Mouse (Mus musculus) embryonic facial prominence, embryonic 11.5 days (tissue): ENCODE data around the gene Gm29666. TPM values are rescaled to one million over a fixed set of nuclear protein-coding genes. Genes with fewer than 3 reads are reported as not detected.
A peak's percentile ranks its signal among the peaks of the same experiment; 100 is the strongest.

Source experiments
- ATAC-seq: fragments of 200-750 bp; cut with Nextera tagmentation; replicated peaks from 2 replicates; pipeline ENCODE4 v1.8.0; 2017; ENCODE audit warnings: low read depth; ENCODE audit not compliant: insufficient number of reproducible peaks, low FRiP score, low TSS enrichment
- DNase-seq: peaks from one replicate; pipeline ENCODE4 v3.0.0-alpha.2; 2015; ENCODE audit warnings: low spot score
- H3K27ac ChIP-seq: fragments of 300-500 bp; sonication (generic); replicated peaks from 2 replicates; pipeline ENCODE4 v1.5.1; 2014; ENCODE audit warnings: mild to moderate bottlenecking, low read depth, low read length, control low read depth
- H3K27me3 ChIP-seq: fragments of 300-500 bp; sonication (generic); 2 replicates; pipeline ENCODE4 v1.6.1; 2014; ENCODE audit warnings: mild to moderate bottlenecking, low read length, moderate library complexity, mixed read lengths; ENCODE audit not compliant: control insufficient read depth, insufficient read depth
- H3K36me3 ChIP-seq: fragments of 300-500 bp; sonication (generic); replicated peaks from 2 replicates; pipeline ENCODE4 v1.6.1; 2014; ENCODE audit warnings: low read depth, mild to moderate bottlenecking, low read length, moderate library complexity, mixed read lengths; ENCODE audit not compliant: control insufficient read depth, insufficient read depth
- H3K4me1 ChIP-seq: fragments of 300-500 bp; sonication (generic); 2 replicates; pipeline ENCODE4 v1.6.1; 2014; ENCODE audit warnings: low read length, mixed read lengths; ENCODE audit not compliant: control insufficient read depth, insufficient read depth
- H3K4me2 ChIP-seq: fragments of 300-500 bp; sonication (generic); 2 replicates; pipeline ENCODE4 v1.6.1; 2014; ENCODE audit warnings: low read depth, mild to moderate bottlenecking, control low read depth, low read length, moderate library complexity
- H3K4me3 ChIP-seq: fragments of 300-500 bp; sonication (generic); 2 replicates; pipeline ENCODE4 v1.5.1; 2014; ENCODE audit warnings: low read depth, low read length, control low read depth
- H3K9ac ChIP-seq: fragments of 300-500 bp; sonication (generic); replicated peaks from 2 replicates; pipeline ENCODE4 v1.6.1; 2014; ENCODE audit warnings: mild to moderate bottlenecking, control low read depth, low read length
- H3K9me3 ChIP-seq: fragments of 300-500 bp; sonication (generic); replicated peaks from 2 replicates; pipeline ENCODE4 v1.6.1; 2016; ENCODE audit warnings: mild to moderate bottlenecking, low read length, inconsistent platforms, mixed read lengths; ENCODE audit not compliant: control insufficient read depth
- WGBS: fragments of 180-500 bp; shearing (Covaris S2); extraction: QIAGEN DNeasy Blood & Tissue Kit; methylation state at CpG from one replicate; pipeline ENCODE4 v1.1.7; 2014; 5-methylcytosine and 5-hydroxymethylcytosine counted together
- polyA plus RNA-seq: library from polyadenylated mRNA; unstranded; fragments of >200 nt; fragmentation: Nextera tagmentation; extraction: Ambion mirVana; gene quantifications from 2 replicates; pipeline ENCODE4 v1.2.1, GENCODE M21; 2014

Gene Gm29666
- polyA plus RNA-seq, 1 experiment from 2014 or later = 0.52 TPM

- no peaks in the 10 kb centered on the region; the same call in 1 of the 2 replicates for H3K36me3 ChIP-seq
- H3K9me3 ChIP-seq = no peaks in the 10 kb centered on the region
- H3K4me2 ChIP-seq = no peak overlapping the region
- no peaks in the 10 kb centered on the region for H3K4me1 ChIP-seq
- H3K27me3 ChIP-seq = no peaks in the 10 kb centered on the region
- no peak overlapping the region for H3K27ac ChIP-seq
- no peak overlapping the region for H3K4me3 ChIP-seq
- ATAC-seq = no peak; the same call in 1 of the 2 replicates
- 63% methylated on average over 3 of the region's 3 CpGs for WGBS
- H3K9ac ChIP-seq = no peak overlapping the region
- peak; percentile 27 for DNase-seq
These were observed 38.0 kb upstream of the Gm29666 start for GRCm38 (mm10) chr15:84957851-84958250.

DNA sequence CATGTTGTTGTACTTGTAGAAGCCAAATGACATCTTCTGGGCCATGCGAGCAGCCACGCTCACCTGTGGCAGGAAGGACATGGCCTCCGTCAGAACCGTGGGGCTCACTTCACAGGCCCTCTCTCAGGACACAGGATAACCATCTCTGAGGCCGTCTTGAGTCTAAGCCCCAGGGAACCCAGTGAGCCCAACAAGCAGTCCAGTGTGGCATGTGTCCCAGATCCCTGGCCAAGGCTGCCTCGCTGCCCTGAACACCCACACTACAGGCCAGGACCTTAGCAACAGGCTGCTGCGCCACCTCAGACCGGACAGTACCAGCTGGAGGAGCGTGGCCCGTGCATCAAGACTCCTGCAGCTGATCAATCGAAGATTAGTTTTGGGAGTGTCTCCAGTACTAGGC lies 33.4 kb upstream of the Gm29666 start:
- Histone ChIP-seq H3K27me3 (no peaks in the 10 kb centered on the region), H3K9me3 (no peaks in the 10 kb centered on the region), H3K4me2 (no peak overlapping the region), H3K4me1 (no peaks in the 10 kb centered on the region), H3K36me3 (no peaks in the 10 kb centered on the region; the same call in 1 of the 2 replicates), H3K27ac (no peak overlapping the region), H3K9ac (no peak overlapping the region), H3K4me3 (no peak overlapping the region)
- 91% methylated on average over 11 of the region's 11 CpGs for WGBS
- ATAC-seq (no peak), DNase-seq (no peak)

DNA sequence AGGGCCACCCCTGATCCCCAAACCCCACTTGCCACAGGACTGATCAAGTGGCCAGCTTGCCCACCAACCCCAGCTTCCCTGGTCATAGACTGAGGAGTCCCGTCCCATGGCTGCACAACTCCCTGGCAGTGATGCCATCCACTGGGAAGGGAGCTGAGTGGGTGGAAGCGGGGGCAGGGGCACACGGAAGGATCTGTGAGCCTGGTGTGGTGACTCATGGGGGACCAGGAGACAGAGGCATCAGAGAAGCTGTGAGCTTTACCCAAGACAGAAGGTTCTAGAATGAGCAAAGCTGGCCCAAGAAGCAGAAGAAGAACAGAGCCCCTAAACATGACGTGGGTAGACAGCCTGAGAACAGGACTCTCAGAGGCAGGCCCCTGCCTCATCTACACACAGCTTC lies 30.2 kb upstream of the Gm29666 start:
- no peaks in the 10 kb centered on the region for H3K4me1 ChIP-seq
- no peak for ATAC-seq
- 92% methylated on average over 4 of the region's 4 CpGs for WGBS
- no peaks in the 10 kb centered on the region for H3K27me3 ChIP-seq
- no peaks in the 10 kb centered on the region for H3K9me3 ChIP-seq
- H3K9ac ChIP-seq = no peak overlapping the region
- H3K4me3 ChIP-seq = no peak overlapping the region
- no peak overlapping the region for H3K27ac ChIP-seq
- DNase-seq = no peak
- H3K4me2 ChIP-seq = no peak overlapping the region
- H3K36me3 ChIP-seq = no peaks in the 10 kb centered on the region; the same call in 1 of the 2 replicates

DNA sequence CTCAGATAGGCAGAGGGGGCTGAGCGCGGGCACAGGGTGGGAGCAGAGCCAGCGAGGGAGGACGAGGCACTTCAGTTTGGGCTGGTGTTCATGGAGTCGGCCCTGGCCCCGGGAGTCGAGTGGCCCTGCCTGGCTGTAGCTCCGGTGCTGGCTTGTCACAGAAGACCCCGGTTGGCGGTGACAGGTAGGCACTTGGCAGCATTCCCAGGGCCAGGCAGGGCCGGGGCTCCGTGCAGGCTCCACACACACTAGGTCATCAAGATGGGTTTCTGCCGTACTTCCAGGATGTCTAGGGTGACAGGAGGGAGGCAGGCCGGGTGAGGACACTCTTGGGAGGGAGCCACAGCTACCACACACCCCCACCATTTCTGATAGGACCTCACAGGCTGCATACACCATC lies 29.2 kb upstream of the Gm29666 start:
- DNase-seq (no peak), ATAC-seq (no peak)
- H3K4me3 ChIP-seq = no peak overlapping the region
- 89% methylated on average over 14 of the region's 14 CpGs for WGBS
- no peaks in the 10 kb centered on the region for H3K4me1 ChIP-seq
- no peaks in the 10 kb centered on the region for H3K9me3 ChIP-seq
- H3K27me3 ChIP-seq = no peaks in the 10 kb centered on the region
- H3K4me2 ChIP-seq = no peak overlapping the region
- no peaks in the 10 kb centered on the region; the same call in 1 of the 2 replicates for H3K36me3 ChIP-seq
- H3K9ac ChIP-seq = no peak overlapping the region
- H3K27ac ChIP-seq = no peak overlapping the region

DNA sequence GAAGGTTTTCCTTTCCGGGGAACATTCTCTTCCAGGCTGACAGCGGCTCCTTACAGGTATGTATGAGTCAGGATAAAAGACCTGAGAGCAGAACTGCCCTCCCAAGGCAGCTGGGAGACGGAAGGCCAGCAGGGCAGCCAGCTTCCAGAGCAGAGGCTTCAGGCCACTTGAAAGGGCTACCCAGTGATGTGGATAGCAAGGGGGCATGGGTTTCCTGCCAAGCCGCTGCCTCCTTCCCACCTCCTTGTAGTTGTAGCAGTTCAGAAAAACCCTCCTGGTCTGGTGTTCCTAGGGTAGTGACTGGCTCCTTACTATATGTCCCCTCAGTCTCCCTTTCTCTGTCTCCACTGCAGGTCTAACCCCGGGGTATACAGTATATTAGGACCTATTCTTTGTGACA lies 24.5 kb upstream of the Gm29666 start:
- WGBS = 84% methylated on average over 5 of the region's 5 CpGs
- no peak for ATAC-seq
- no peaks in the 10 kb centered on the region for H3K27me3 ChIP-seq
- no peak for DNase-seq
- no peak overlapping the region for H3K9ac ChIP-seq
- H3K27ac ChIP-seq = no peak overlapping the region; the same call in 1 of the 2 replicates
- H3K4me1 ChIP-seq = no peaks in the 10 kb centered on the region
- no peaks in the 10 kb centered on the region for H3K9me3 ChIP-seq
- no peak overlapping the region for H3K4me3 ChIP-seq
- peaks cover 5% of the 10 kb centered on the region for H3K36me3 ChIP-seq
- no peak overlapping the region for H3K4me2 ChIP-seq

DNA sequence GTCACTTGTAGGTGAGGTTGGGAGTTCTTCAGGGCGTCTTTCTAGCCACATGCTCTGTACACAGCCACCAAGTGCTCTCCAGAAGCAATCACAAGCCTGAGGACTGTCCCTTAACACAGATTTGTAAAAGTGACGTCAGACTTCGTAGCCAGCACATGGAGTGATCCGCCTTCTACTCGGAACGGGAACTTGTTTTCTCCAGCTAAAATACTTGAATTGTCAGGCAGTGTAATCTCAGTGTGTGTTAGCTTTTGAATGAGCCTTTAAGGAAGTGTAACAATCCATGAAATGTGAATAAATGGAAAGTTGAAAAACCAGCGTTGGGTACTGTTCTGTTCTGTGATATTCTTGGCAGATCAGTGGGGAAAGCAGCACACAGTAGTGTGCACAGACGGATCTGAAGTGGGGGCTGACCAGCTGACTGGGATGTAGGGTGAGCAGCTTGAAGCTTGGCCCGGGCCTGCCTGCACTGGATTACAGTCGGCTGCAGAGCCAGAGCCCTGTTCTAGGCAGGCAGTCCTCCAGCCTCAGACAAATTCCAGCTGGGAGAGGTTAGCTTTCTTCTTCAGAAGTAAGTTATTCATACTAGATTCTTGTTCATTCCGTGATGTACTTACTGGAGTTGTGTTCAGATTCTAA lies 22.9 kb upstream of the Gm29666 start:
- no peak for DNase-seq
- Histone ChIP-seq H3K4me2 (no peak overlapping the region), H3K4me3 (no peak overlapping the region)

DNA sequence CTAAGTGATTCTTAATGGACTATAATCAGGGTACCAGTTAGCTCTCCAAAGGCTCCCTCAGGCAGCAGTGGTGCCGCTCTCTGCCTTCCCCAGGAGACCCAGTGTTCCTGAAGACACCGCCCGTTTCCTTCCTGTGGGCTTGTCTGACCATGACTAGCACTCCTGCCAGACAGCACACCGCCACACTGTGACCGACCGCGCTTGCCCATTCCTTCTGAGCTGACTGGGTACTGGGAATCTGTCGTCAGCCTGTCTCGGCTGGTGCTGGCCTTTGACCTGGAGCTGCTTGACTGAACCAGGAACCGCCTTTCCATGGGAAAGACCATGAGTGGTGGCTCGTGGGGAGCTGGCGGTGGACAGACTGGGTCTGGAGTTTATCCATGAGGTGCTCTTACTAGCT lies 20.3 kb upstream of the Gm29666 start:
- Histone ChIP-seq H3K36me3 (peaks cover 28% of the 10 kb centered on the region), H3K9ac (no peak overlapping the region), H3K4me2 (no peak overlapping the region), H3K9me3 (no peaks in the 10 kb centered on the region), H3K27me3 (no peaks in the 10 kb centered on the region), H3K4me1 (no peaks in the 10 kb centered on the region), H3K4me3 (no peak overlapping the region), H3K27ac (no peak overlapping the region)
- ATAC-seq (no peak), DNase-seq (no peak)
- WGBS = 68% methylated on average over 12 of the region's 12 CpGs

More for the DNA sequence above, 22.9 kb upstream of the Gm29666 start:
- Histone ChIP-seq H3K4me1 (no peaks in the 10 kb centered on the region), H3K27ac (no peak overlapping the region), H3K9ac (no peak overlapping the region), H3K36me3 (peaks cover 15% of the 10 kb centered on the region), H3K27me3 (no peaks in the 10 kb centered on the region), H3K9me3 (no peaks in the 10 kb centered on the region)
- WGBS = 81% methylated on average over 11 of the region's 11 CpGs
- no peak for ATAC-seq

DNA sequence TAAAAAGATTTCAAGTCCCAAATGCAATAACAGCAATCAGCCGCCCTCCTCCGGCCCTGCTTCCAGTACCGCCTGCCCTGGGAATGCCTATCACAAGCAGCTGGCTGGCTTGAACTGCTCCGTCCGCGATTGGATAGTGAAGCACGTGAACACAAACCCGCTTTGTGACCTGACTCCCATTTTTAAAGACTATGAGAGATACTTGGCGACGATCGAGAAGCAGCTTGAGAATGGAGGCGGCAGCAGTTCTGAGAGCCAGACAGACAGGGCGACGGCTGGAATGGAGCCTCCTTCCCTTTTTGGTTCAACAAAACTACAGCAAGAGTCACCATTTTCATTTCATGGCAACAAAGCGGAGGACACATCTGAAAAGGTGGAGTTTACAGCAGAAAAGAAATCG lies 15.1 kb upstream of the Gm29666 start:
- H3K9ac ChIP-seq = no peak overlapping the region
- H3K4me1 ChIP-seq = no peaks in the 10 kb centered on the region
- no peaks in the 10 kb centered on the region for H3K9me3 ChIP-seq
- 94% methylated on average over 16 of the region's 16 CpGs for WGBS
- no peaks in the 10 kb centered on the region for H3K27me3 ChIP-seq
- H3K4me2 ChIP-seq = no peak overlapping the region
- DNase-seq (no peak), ATAC-seq (no peak)
- H3K4me3 ChIP-seq = no peak overlapping the region
- no peak overlapping the region for H3K27ac ChIP-seq
- peaks cover 25% of the 10 kb centered on the region for H3K36me3 ChIP-seq
